Mouse (Mus musculus): Measurements from ENCODE around the gene Cables2.

- TF ChIP-seq HCFC1 (IDR thresholded peaks at IDR 0.05; ENCODE audit: borderline replicate concordance, insufficient read depth, low read length) (no peak), ZNF384 (IDR thresholded peaks at IDR 0.05; ENCODE audit: low read depth, low read length) (no peak)
These were observed 34.4 kb upstream of the Cables2 start for GRCm38 (mm10) chr2:180307680-180308079.

Data from ES-E14 (cell line).